Mouse (Mus musculus): ENCODE results near the gene Gm44805. TPM values are rescaled to one million over a fixed set of nuclear protein-coding genes. Genes with fewer than 3 reads are reported as not detected.

Gm44805 gene
- total and polyA plus RNA-seq, 2 experiments from 2014 or later: not detected

GRCm38 (mm10) chr7:19718297-19718952, 37.2 kb upstream of the Gm44805 start:
- no peak for ATAC-seq (ENCODE audit: insufficient read depth, low read depth)
- peaks cover 11% of the 10 kb centered on the region; the same call in 1 of the 2 replicates for H3K9me3 ChIP-seq (replicated peaks; ENCODE audit: control insufficient read depth, low read length)
- no peak overlapping the region for H3K9ac ChIP-seq (replicated peaks; ENCODE audit: low read depth, low read length)
- TF ChIP-seq EP300 (IDR thresholded peaks at IDR 0.05; ENCODE audit: low read depth) (no peak), CTCF (IDR thresholded peaks at IDR 0.05; ENCODE audit: low read depth) (no peak)
- no peak for DNase-seq (ENCODE audit: low spot score)
- peaks cover 8% of the 10 kb centered on the region; the same call in 1 of the 2 replicates for H3K4me1 ChIP-seq (ENCODE audit: control insufficient read depth, insufficient read depth)
- H3K36me3 ChIP-seq (replicated peaks; ENCODE audit: control insufficient read depth, insufficient read depth, low read length): peaks cover 19% of the 10 kb centered on the region
- no peak overlapping the region for H3K4me2 ChIP-seq (ENCODE audit: low read depth, low read length)
- H3K27ac ChIP-seq (ENCODE audit: low read depth): no peak overlapping the region
- H3K27me3 ChIP-seq (ENCODE audit: control insufficient read depth, insufficient read depth, low read length): no peaks in the 10 kb centered on the region
- 86% methylated on average over 5 of the region's 5 CpGs for WGBS
- H3K4me3 ChIP-seq (ENCODE audit: low read depth, low read length): no peak overlapping the region

- peaks cover 29% of the 10 kb centered on the region for H3K36me3 ChIP-seq (replicated peaks; ENCODE audit: control insufficient read depth, insufficient read depth, low read length)
These were observed 36.1 kb upstream of the Gm44805 start for GRCm38 (mm10) chr7:19717346-19717745.

GRCm38 (mm10) chr7:19716822-19717221, 35.6 kb upstream of the Gm44805 start:
- no peaks in the 10 kb centered on the region for H3K27me3 ChIP-seq (ENCODE audit: control insufficient read depth, insufficient read depth, low read length)
- 65% methylated on average over 2 of the region's 2 CpGs for WGBS
- no peak overlapping the region for H3K27ac ChIP-seq (ENCODE audit: low read depth)
- DNase-seq (ENCODE audit: low spot score) (no peak), ATAC-seq (ENCODE audit: insufficient read depth, low read depth) (no peak)
- no peak overlapping the region; the same call in 1 of the 2 replicates for H3K4me2 ChIP-seq (ENCODE audit: low read depth, low read length)
- H3K36me3 ChIP-seq (replicated peaks; ENCODE audit: control insufficient read depth, insufficient read depth, low read length): peaks cover 34% of the 10 kb centered on the region
- no peak overlapping the region for H3K9ac ChIP-seq (replicated peaks; ENCODE audit: low read depth, low read length)
- TF ChIP-seq CTCF (IDR thresholded peaks at IDR 0.05; ENCODE audit: low read depth) (no peak), EP300 (IDR thresholded peaks at IDR 0.05; ENCODE audit: low read depth) (no peak)
- peaks cover 8% of the 10 kb centered on the region; the same call in 1 of the 2 replicates for H3K4me1 ChIP-seq (ENCODE audit: control insufficient read depth, insufficient read depth)
- peaks cover 11% of the 10 kb centered on the region; the same call in 1 of the 2 replicates for H3K9me3 ChIP-seq (replicated peaks; ENCODE audit: control insufficient read depth, low read length)
- H3K4me3 ChIP-seq (ENCODE audit: low read depth, low read length): no peak overlapping the region

More at GRCm38 (mm10) chr7:19717346-19717745, 36.1 kb upstream of the Gm44805 start:
- DNase-seq (ENCODE audit: low spot score) (no peak), ATAC-seq (ENCODE audit: insufficient read depth, low read depth) (no peak)
- Histone ChIP-seq H3K9ac (replicated peaks; ENCODE audit: low read depth, low read length) (no peak overlapping the region), H3K4me2 (ENCODE audit: low read depth, low read length) (no peak overlapping the region), H3K27me3 (ENCODE audit: control insufficient read depth, insufficient read depth, low read length) (no peaks in the 10 kb centered on the region), H3K4me3 (ENCODE audit: low read depth, low read length) (no peak overlapping the region), H3K4me1 (ENCODE audit: control insufficient read depth, insufficient read depth) (peaks cover 8% of the 10 kb centered on the region; the same call in 1 of the 2 replicates), H3K27ac (ENCODE audit: low read depth) (no peak overlapping the region), H3K9me3 (replicated peaks; ENCODE audit: control insufficient read depth, low read length) (peaks cover 11% of the 10 kb centered on the region; the same call in 1 of the 2 replicates)
- no peak for TF ChIP-seq EP300 (IDR thresholded peaks at IDR 0.05; ENCODE audit: low read depth)
- TF ChIP-seq CTCF (IDR thresholded peaks at IDR 0.05; ENCODE audit: low read depth): no peak
- 90% methylated on average over 4 of the region's 4 CpGs for WGBS

- H3K27ac ChIP-seq (ENCODE audit: low read depth): peak overlapping the region; percentile 86
- H3K4me3 ChIP-seq (ENCODE audit: low read depth, low read length): peak overlapping the region; percentile 36
- TF ChIP-seq EP300 (IDR thresholded peaks at IDR 0.05; ENCODE audit: low read depth): 0 out of 2 replicates have a peak, but pooled peaks have one; percentile 18
- no peak for TF ChIP-seq CTCF (IDR thresholded peaks at IDR 0.05; ENCODE audit: low read depth)
- WGBS: 6% methylated on average over 18 of the region's 18 CpGs
- H3K27me3 ChIP-seq (ENCODE audit: control insufficient read depth, insufficient read depth, low read length): no peaks in the 10 kb centered on the region
- H3K9ac ChIP-seq (replicated peaks; ENCODE audit: low read depth, low read length): no peak overlapping the region
- H3K4me1 ChIP-seq (ENCODE audit: control insufficient read depth, insufficient read depth): peaks cover 8% of the 10 kb centered on the region; the same call in 1 of the 2 replicates
- ATAC-seq (ENCODE audit: insufficient read depth, low read depth) (no peak), DNase-seq (ENCODE audit: low spot score) (no peak)
- H3K9me3 ChIP-seq (replicated peaks; ENCODE audit: control insufficient read depth, low read length): peaks cover 8% of the 10 kb centered on the region; the same call in 1 of the 2 replicates
- peak overlapping the region; percentile 63 for H3K4me2 ChIP-seq (ENCODE audit: low read depth, low read length)
- H3K36me3 ChIP-seq (replicated peaks; ENCODE audit: control insufficient read depth, insufficient read depth, low read length): peaks cover 40% of the 10 kb centered on the region
These were observed 34.9 kb upstream of the Gm44805 start for GRCm38 (mm10) chr7:19716055-19716682.

GRCm38 (mm10) chr7:19715239-19716054, 34.2 kb upstream of the Gm44805 start, which contains the start of gene Tomm40:
Gene Tomm40, minus strand, starts transcription at chr7:19715438.
- ATAC-seq (ENCODE audit: insufficient read depth, low read depth): peak; percentile 96

More at GRCm38 (mm10) chr7:19715239-19716054, 34.2 kb upstream of the Gm44805 start, which contains the start of gene Tomm40:
- H3K27me3 ChIP-seq (ENCODE audit: control insufficient read depth, insufficient read depth, low read length): no peaks in the 10 kb centered on the region
- H3K4me2 ChIP-seq (ENCODE audit: low read depth, low read length): peak within 1 kb of the TSS; percentile 88
- DNase-seq (ENCODE audit: low spot score): peak; percentile 100
- TF ChIP-seq CTCF (IDR thresholded peaks at IDR 0.05; ENCODE audit: low read depth) (no peak), EP300 (IDR thresholded peaks at IDR 0.05; ENCODE audit: low read depth) (no peak)
- under 1% methylated on average over 59 of the region's 59 CpGs for WGBS
- peaks cover 40% of the 10 kb centered on the region for H3K36me3 ChIP-seq (replicated peaks; ENCODE audit: control insufficient read depth, insufficient read depth, low read length)
- H3K27ac ChIP-seq (ENCODE audit: low read depth): peak within 1 kb of the TSS; percentile 86
- H3K4me3 ChIP-seq (ENCODE audit: low read depth, low read length): peak within 1 kb of the TSS; percentile 74
- H3K9ac ChIP-seq (replicated peaks; ENCODE audit: low read depth, low read length): peak within 1 kb of the TSS; percentile 87
- H3K4me1 ChIP-seq (ENCODE audit: control insufficient read depth, insufficient read depth): peaks cover 8% of the 10 kb centered on the region; the same call in 1 of the 2 replicates
- H3K9me3 ChIP-seq (replicated peaks; ENCODE audit: control insufficient read depth, low read length): 0 out of 2 replicates have a peak, but pooled peaks cover under 1% of the 10 kb centered on the region

Measured in heart, postnatal 0 days (tissue).